Mouse (Mus musculus) heart, postnatal 0 days (tissue): ENCODE results near the gene Igsf3.

Experiments
- CTCF ChIP-seq: IDR thresholded peaks from 2 replicates; pipeline ENCODE4 v1.5.1; 2016; ENCODE audit warnings: antibody characterized with exemption, control low read depth, low read depth
- EP300 ChIP-seq: IDR thresholded peaks from 2 replicates; pipeline ENCODE4 v1.6.1; 2016; ENCODE audit warnings: antibody characterized with exemption, low read depth

DNA sequence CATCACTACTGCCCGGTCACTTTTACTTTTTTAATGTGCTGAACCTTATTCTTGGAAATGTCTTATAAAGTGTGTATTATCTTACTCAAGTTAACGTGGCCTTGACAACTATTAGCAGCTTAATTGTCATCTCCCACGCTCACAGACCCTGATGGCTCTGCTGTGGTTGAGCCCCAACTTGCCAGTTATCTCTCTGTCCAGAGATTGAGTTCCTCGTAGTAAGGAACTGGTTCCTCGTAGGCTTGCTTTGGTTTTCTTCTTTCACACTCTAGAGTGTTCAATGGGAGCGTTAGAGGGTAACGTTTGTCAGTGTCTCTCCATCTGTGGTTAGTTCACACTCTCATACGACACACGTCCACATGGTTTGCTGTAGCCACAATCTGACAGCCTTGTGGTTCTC, 92.8 kb downstream of the Igsf3 start:
- TF ChIP-seq CTCF (no peak), EP300 (no peak)
